Mouse (Mus musculus) liver, embryonic 12.5 days (tissue): ENCODE results near the gene Lrrc74b. TPM values are rescaled to one million over a fixed set of nuclear protein-coding genes. Genes with fewer than 3 reads are reported as not detected.
"Not testable (repeated sequence)": the region's sequence is repeated elsewhere in the genome, so short reads cannot be mapped to it uniquely, and the experiment has no call there.

Experiments used
- ATAC-seq: fragments of 200-750 bp; cut with Nextera tagmentation; 2 replicates; pipeline ENCODE4 v1.8.0; 2017; ENCODE audit warnings: moderate number of reproducible peaks, mild to moderate bottlenecking, moderate library complexity
- H3K27ac ChIP-seq: fragments of 300-500 bp; sonication (generic); 2 replicates; pipeline ENCODE4 v1.5.1; 2016; ENCODE audit warnings: mild to moderate bottlenecking
- H3K27me3 ChIP-seq: fragments of 300-500 bp; sonication (generic); replicated peaks from 2 replicates; pipeline ENCODE4 v1.6.1; 2016; ENCODE audit warnings: mild to moderate bottlenecking, moderate library complexity
- H3K36me3 ChIP-seq: fragments of 300-500 bp; sonication (generic); 2 replicates; pipeline ENCODE4 v1.6.1; 2016; ENCODE audit warnings: mild to moderate bottlenecking, moderate library complexity
- H3K4me1 ChIP-seq: fragments of 300-500 bp; sonication (generic); 2 replicates; pipeline ENCODE4 v1.6.1; 2016
- H3K4me2 ChIP-seq: fragments of 300-500 bp; sonication (generic); 2 replicates; pipeline ENCODE4 v1.6.1; 2016; ENCODE audit warnings: mild to moderate bottlenecking, moderate library complexity
- H3K4me3 ChIP-seq: fragments of 300-500 bp; sonication (generic); 2 replicates; pipeline ENCODE4 v1.5.1; 2016; ENCODE audit warnings: mild to moderate bottlenecking, moderate library complexity
- H3K9ac ChIP-seq: fragments of 300-500 bp; sonication (generic); 2 replicates; pipeline ENCODE4 v1.6.1; 2016; ENCODE audit warnings: mild to moderate bottlenecking, moderate library complexity
- H3K9me3 ChIP-seq: fragments of 300-500 bp; sonication (generic); replicated peaks from 2 replicates; pipeline ENCODE4 v1.6.1; 2016; ENCODE audit warnings: mild to moderate bottlenecking, moderate library complexity
- WGBS: fragments of 180-500 bp; shearing (Covaris S2); methylation state at CpG from one replicate; pipeline ENCODE4 v1.1.7; 2016; ENCODE audit not compliant: insufficient replicate concordance; 5-methylcytosine and 5-hydroxymethylcytosine counted together
- polyA plus RNA-seq: library from polyadenylated mRNA; unstranded; fragments of >200 nt; fragmentation: Nextera tagmentation; extraction: Ambion mirVana; gene quantifications from 2 replicates; pipeline ENCODE4 v1.2.1, GENCODE M21; 2016

The Lrrc74b gene
- polyA plus RNA-seq, 1 experiment from 2014 or later: not detected

DNA sequence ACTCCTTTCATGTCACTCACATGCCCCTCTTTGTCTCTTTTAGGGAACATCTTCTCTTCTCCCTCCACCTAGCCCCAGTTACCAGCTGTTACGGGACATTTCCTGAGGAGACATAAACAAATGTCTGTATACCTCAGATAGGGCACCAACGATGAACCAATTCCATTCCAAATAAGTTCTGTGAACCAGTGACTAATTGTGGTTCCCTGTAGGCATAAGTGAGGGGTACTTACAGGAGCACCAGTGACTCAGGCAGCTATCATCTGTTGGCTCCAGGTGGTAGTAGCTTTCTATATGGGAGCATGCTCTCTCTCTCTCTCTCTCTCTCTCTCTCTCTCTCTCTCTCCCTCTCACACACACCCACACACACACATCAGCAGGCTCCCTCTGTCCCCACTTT is 3.2 kb upstream of the Lrrc74b start:
- Histone ChIP-seq H3K36me3 (no peaks in the 10 kb centered on the region), H3K27me3 (peaks cover 92% of the 10 kb centered on the region), H3K4me3 (no peak overlapping the region), H3K9ac (no peak overlapping the region), H3K4me2 (no peak overlapping the region), H3K9me3 (no peaks in the 10 kb centered on the region), H3K27ac (no peak overlapping the region), H3K4me1 (peaks cover 22% of the 10 kb centered on the region)
- 36% methylated on average over 2 of the region's 2 CpGs for WGBS
- ATAC-seq: no peak

- H3K9ac ChIP-seq: no peak overlapping the region
- no peaks in the 10 kb centered on the region for H3K9me3 ChIP-seq
- no peak overlapping the region for H3K27ac ChIP-seq
- WGBS: 55% methylated on average over 1 of the region's 1 CpGs
- H3K27me3 ChIP-seq: peaks cover 93% of the 10 kb centered on the region
- peaks cover 29% of the 10 kb centered on the region for H3K4me1 ChIP-seq
- H3K36me3 ChIP-seq: no peaks in the 10 kb centered on the region
- no peak overlapping the region for H3K4me2 ChIP-seq
- H3K4me3 ChIP-seq: no peak overlapping the region
- ATAC-seq: no peak
Observed at GRCm38 (mm10) chr16:17563580-17563979, 2.5 kb upstream of the Lrrc74b start.

DNA sequence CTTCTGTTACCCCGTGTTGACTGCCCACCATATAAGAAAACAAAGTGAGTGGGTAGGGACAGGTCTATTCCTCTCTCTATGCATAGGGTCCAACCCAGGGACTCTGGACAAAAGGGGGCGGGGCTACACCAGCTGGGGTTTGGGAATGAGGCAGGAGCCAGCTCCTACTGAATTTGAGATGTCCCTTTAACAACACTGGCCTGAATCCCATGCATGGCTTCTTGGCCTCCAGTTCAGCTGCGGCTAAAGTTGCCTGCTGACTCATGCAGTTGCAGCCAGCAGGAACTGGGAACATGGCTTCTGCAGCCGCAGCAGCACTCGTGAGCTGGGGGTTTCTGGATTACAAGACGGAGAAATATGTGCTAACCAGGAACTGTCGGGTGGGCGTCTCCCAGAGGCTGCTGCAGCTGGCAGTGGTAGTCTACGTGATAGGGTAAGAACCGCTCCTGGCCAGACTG is 733 bp upstream of the Lrrc74b start, which contains the start of gene P2rx6:
Gene P2rx6 (plus strand): TSS at position 135 of the 458 bp plus-strand sequence.
- Histone ChIP-seq H3K36me3 (no peaks in the 10 kb centered on the region), H3K9me3 (no peaks in the 10 kb centered on the region), H3K4me3 (peak within 1 kb of the TSS; percentile 35), H3K4me1 (peaks cover 38% of the 10 kb centered on the region), H3K4me2 (peak within 1 kb of the TSS; percentile 60), H3K27ac (no peak within 1 kb of the TSS), H3K27me3 (peaks cover 77% of the 10 kb centered on the region), H3K9ac (peak within 1 kb of the TSS; percentile 7; the same call in 1 of the 2 replicates)
- WGBS: 4% methylated on average over 10 of the region's 10 CpGs
- peak; percentile 5; the same call in 1 of the 2 replicates for ATAC-seq

DNA sequence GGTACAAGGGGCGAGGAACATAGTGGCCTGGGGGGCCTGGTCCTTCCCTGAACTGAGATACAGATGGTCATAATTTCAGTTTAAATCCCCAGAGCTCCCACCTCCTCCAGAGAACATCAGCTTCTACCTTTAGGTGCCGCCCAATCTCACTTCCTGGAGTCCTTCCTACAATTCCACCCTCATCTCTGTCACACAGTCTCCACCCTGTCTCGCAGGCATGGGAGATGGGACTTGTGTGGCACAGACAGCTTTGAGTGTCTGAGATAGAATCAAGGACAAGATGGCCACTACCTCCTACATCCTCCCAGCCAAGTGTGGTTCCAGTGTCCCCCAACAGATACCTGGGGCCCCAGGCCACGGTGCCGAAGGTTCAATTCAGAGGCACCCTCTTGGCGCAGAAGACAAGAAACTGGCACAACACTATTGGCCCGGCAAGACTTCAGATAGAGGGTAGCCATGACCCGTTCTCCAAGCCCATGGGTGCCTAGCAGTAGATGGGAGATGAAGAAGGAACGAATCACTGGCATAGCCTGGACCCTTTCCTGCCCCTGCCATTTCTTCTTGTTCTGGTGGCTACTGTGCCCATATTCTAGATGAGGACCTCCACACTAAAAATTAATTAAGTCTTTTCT is 1.5 kb downstream of the Lrrc74b start:
- Histone ChIP-seq H3K36me3 (no peaks in the 10 kb centered on the region), H3K4me1 (peaks cover 56% of the 10 kb centered on the region), H3K27ac (no peak overlapping the region), H3K4me2 (peak overlapping the region; percentile 56; the same call in 1 of the 2 replicates), H3K4me3 (no peak overlapping the region), H3K27me3 (peaks cover 54% of the 10 kb centered on the region), H3K9me3 (no peaks in the 10 kb centered on the region), H3K9ac (no peak overlapping the region)
- WGBS: 58% methylated on average over 9 of the region's 9 CpGs
- no peak for ATAC-seq

DNA sequence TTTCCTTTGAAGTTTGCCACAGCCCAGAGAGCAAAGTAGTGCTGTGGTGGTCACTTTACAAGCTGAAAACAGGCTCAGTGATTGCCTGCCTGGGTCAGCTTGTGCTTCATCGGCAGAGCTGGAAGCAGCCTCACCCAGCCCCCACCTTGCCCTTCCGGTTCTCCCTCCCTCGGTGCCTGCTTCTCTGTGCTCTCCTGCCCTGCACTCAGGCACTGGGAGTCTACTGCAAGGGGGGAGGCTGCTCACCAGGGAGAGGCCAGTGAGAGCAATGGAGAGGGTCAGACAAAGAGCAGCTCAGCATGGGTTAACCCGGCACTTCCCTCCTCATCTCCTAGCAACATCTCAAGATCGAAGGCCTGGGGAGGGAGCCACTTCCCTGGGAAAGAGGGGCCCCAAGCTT is 2.2 kb downstream of the Lrrc74b start:
- H3K4me3 ChIP-seq: peak overlapping the region; percentile 23; the same call in 1 of the 2 replicates
- H3K36me3 ChIP-seq: no peaks in the 10 kb centered on the region
- no peak for ATAC-seq
- H3K4me2 ChIP-seq: peak overlapping the region; percentile 56
- peaks cover 63% of the 10 kb centered on the region for H3K4me1 ChIP-seq
- peak overlapping the region; percentile 12; the same call in 1 of the 2 replicates for H3K9ac ChIP-seq
- 1% methylated on average over 5 of the region's 5 CpGs for WGBS
- H3K27me3 ChIP-seq: peaks cover 47% of the 10 kb centered on the region
- no peak overlapping the region for H3K27ac ChIP-seq
- no peaks in the 10 kb centered on the region for H3K9me3 ChIP-seq

- ATAC-seq: no peak
- Histone ChIP-seq H3K9ac (0 out of 2 replicates have a peak overlapping the region, but pooled peaks have one; percentile 12), H3K27ac (no peak overlapping the region)
Observed at GRCm38 (mm10) chr16:17557947-17558480, 3.0 kb downstream of the Lrrc74b start.

GRCm38 (mm10) chr16:17556907-17557306 is 4.1 kb downstream of the Lrrc74b start:
- Histone ChIP-seq H3K4me1 (peaks cover 67% of the 10 kb centered on the region), H3K36me3 (no peaks in the 10 kb centered on the region), H3K9me3 (no peaks in the 10 kb centered on the region), H3K4me2 (no peak overlapping the region), H3K4me3 (no peak overlapping the region), H3K27ac (no peak overlapping the region), H3K9ac (no peak overlapping the region), H3K27me3 (peaks cover 33% of the 10 kb centered on the region)
- 51% methylated on average over 4 of the region's 4 CpGs for WGBS
- no peak for ATAC-seq

More at GRCm38 (mm10) chr16:17557947-17558480, 3.0 kb downstream of the Lrrc74b start:
- Histone ChIP-seq H3K27me3 (peaks cover 40% of the 10 kb centered on the region), H3K4me3 (0 out of 2 replicates have a peak overlapping the region, but pooled peaks have one; percentile 23), H3K36me3 (no peaks in the 10 kb centered on the region), H3K4me1 (peaks cover 71% of the 10 kb centered on the region), H3K9me3 (no peaks in the 10 kb centered on the region), H3K4me2 (peak overlapping the region; percentile 56)
- 2% methylated on average over 5 of the region's 5 CpGs for WGBS

GRCm38 (mm10) chr16:17556180-17556579 is 4.9 kb downstream of the Lrrc74b start:
- Histone ChIP-seq H3K27me3 (peaks cover 29% of the 10 kb centered on the region), H3K4me1 (peaks cover 60% of the 10 kb centered on the region), H3K4me2 (0 out of 2 replicates have a peak overlapping the region, but pooled peaks have one; percentile 91), H3K36me3 (no peaks in the 10 kb centered on the region), H3K4me3 (no peak overlapping the region), H3K27ac (no peak overlapping the region), H3K9me3 (no peaks in the 10 kb centered on the region), H3K9ac (no peak overlapping the region)
- ATAC-seq: no peak
- WGBS: 77% methylated on average over 4 of the region's 4 CpGs

DNA sequence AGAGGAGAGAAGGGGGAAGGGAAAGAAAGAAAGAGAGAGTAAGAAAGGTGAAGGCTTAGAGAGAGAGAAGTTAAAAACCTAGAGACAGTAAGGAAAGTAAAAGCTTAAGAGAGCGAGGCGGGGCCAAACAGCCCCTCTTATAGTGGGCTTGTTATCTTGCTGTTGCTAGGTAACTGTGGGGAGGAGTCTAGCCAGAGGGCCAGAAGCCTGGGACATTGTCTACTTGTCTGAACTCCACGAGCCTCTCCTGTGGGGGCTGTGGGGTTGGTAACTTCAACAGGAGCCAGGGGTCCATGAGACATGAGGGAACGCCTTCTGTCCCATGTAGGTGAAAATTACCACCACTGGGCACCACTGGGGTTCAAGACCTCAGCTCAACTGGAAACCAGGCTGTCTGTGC is 6.3 kb downstream of the Lrrc74b start:
- ATAC-seq: peak; percentile 69
- H3K9ac ChIP-seq: peak overlapping the region; percentile 68
- peak overlapping the region; percentile 91 for H3K27ac ChIP-seq
- 14% methylated on average over 4 of the region's 4 CpGs for WGBS
- peaks cover 16% of the 10 kb centered on the region; the same call in 1 of the 2 replicates for H3K27me3 ChIP-seq
- not testable (repeated sequence) for H3K9me3 ChIP-seq, H3K36me3 ChIP-seq
- peaks cover 55% of the 10 kb centered on the region for H3K4me1 ChIP-seq
- peak overlapping the region; percentile 91 for H3K4me2 ChIP-seq
- peak overlapping the region; percentile 55 for H3K4me3 ChIP-seq

- peaks cover 10% of the 10 kb centered on the region; the same call in 1 of the 2 replicates for H3K27me3 ChIP-seq
- H3K36me3 ChIP-seq: no peaks in the 10 kb centered on the region
- H3K9ac ChIP-seq: peak overlapping the region; percentile 68
- peak overlapping the region; percentile 91 for H3K27ac ChIP-seq
- peak; percentile 90 for ATAC-seq
- WGBS: 15% methylated on average over 18 of the region's 18 CpGs
- peak overlapping the region; percentile 55 for H3K4me3 ChIP-seq
- peaks cover 51% of the 10 kb centered on the region for H3K4me1 ChIP-seq
- H3K4me2 ChIP-seq: peak overlapping the region; percentile 91
- no peaks in the 10 kb centered on the region for H3K9me3 ChIP-seq
Observed at GRCm38 (mm10) chr16:17553910-17554685, 6.9 kb downstream of the Lrrc74b start.

DNA sequence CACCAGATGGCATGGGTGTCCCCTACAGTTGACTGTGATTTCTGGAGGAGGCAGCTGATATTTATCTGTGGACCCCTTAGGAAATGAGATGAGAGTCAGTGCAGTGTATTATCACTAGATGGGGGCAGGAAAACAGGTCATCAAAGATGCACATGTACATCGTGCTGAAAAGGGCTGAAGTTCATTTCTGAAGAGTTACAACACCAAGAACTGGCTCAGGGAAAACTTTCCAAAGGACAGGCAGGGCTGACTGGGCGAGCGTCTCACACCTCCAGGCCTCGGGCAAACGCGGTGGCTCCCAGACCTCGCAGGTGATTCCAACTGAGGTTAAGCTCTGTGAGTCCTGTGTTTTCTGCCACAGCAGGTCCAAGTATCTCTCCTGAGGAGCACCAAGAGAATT is 8.2 kb downstream of the Lrrc74b start:
- no peak for ATAC-seq

More for the DNA sequence above, 8.2 kb downstream of the Lrrc74b start:
- 0 out of 2 replicates have a peak, but pooled peaks cover 12% of the 10 kb centered on the region for H3K27me3 ChIP-seq
- WGBS: 50% methylated on average over 7 of the region's 7 CpGs
- no peak overlapping the region for H3K4me2 ChIP-seq
- H3K9me3 ChIP-seq: no peaks in the 10 kb centered on the region
- no peaks in the 10 kb centered on the region for H3K36me3 ChIP-seq
- H3K4me1 ChIP-seq: peaks cover 39% of the 10 kb centered on the region
- H3K9ac ChIP-seq: no peak overlapping the region
- H3K4me3 ChIP-seq: no peak overlapping the region
- H3K27ac ChIP-seq: no peak overlapping the region
